Comparison of ENCODE assay signal across 12 mouse cellular contexts in the genomic region with DNA sequence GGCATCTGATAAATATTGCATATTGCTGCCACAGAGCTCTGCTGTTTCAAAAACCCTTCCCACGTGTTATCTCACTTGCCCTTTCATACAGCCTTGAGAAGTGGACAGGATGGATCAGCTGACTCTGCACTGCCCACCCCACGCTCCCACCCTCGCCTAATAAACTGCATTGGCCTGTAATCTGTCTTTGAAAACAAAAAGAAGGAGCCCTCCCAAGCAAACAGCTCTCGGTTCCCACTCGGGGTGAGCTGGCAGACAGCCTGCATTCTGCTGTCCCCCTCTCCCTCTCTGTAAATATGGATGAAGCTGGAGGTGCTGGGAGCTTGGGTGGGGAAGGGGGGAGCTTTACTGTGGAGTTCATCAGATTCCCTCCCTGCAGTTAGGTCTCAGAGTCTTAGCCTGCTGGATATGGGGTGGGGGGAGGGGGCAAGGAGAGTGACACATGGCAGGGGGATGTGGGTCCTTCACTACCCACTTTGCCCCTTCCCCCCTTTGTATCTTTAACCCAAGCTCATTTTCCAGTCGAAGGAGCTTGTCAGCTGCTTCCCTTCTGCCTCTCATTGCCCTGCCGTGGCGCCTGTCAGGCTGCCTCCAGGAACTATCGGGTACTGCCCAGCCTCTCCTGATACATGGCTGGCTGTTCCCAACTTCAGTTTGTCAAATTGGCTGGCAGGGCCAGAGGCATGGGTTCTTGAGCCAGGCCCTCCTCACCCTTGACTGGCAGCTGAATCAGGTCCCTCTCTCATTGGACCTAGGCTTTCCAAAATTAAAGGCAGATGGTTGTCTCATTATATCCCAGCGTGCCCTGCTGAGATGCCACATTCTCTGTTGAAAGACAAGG. TPM values are rescaled to one million over a fixed set of nuclear protein-coding genes. Genes with fewer than 3 reads are reported as not detected.
DNase-seq lines count a peak whose midpoint lies in the region; ATAC-seq and TF ChIP-seq lines count a peak whose summit lies in the region.
"Had no signal": no experiment of that assay in that cellular context is flagged by ENCODE, and none has a peak within 500 bp of the region (broad histone marks: within the 10 kb centered on the region; RNA-seq: fewer than 3 reads in every experiment).

No protein-coding gene starts in this region.

- H3K27ac ChIP-seq in gastrocnemius, adult 2 months, result peak overlapping the region; percentile 12; the same call in 1 of the 2 replicates
- H3K27ac ChIP-seq in hindbrain, postnatal 0 days, result peak overlapping the region; percentile 77
- H3K27ac ChIP-seq: liver, embryonic 13.5 days had no signal

- no peaks in the 10 kb centered on the region for H3K9me3 ChIP-seq in hindbrain, postnatal 0 days (ENCODE audit: low read length)
- H3K9me3 ChIP-seq: liver, embryonic 13.5 days had no signal

- no peak for TF ChIP-seq POLR2A in brain, embryonic 14.5 days (IDR thresholded peaks at IDR 0.05; ENCODE audit: borderline replicate concordance, extremely low read depth, insufficient read depth, insufficient read length, poor library complexity, severe bottlenecking)
- no peak for TF ChIP-seq POLR2A in lung, adult 2 months (IDR thresholded peaks at IDR 0.05; ENCODE audit: borderline replicate concordance, extremely low read depth, low read depth, low read length)

- H3K4me2 ChIP-seq in hindbrain, postnatal 0 days (ENCODE audit: low read depth, low read length), result no peak overlapping the region
- H3K4me2 ChIP-seq: liver, embryonic 13.5 days had no signal

- H3K4me1 ChIP-seq in hindbrain, postnatal 0 days (ENCODE audit: insufficient read depth, low read length), result peaks cover 46% of the 10 kb centered on the region
- no peaks in the 10 kb centered on the region for H3K4me1 ChIP-seq in lung, adult 2 months (ENCODE audit: control insufficient read depth, insufficient read depth, low read length)
- H3K4me1 ChIP-seq: liver, embryonic 13.5 days had no signal

- no peaks in the 10 kb centered on the region for H3K27me3 ChIP-seq in hindbrain, postnatal 0 days (ENCODE audit: insufficient read depth, low read length)
- H3K27me3 ChIP-seq: liver, embryonic 13.5 days had no signal

- no peak overlapping the region; the same call in 1 of the 2 replicates for H3K9ac ChIP-seq in hindbrain, postnatal 0 days (replicated peaks; ENCODE audit: low read length)
- H3K9ac ChIP-seq: liver, embryonic 13.5 days had no signal

- WGBS in hindbrain, postnatal 0 days, result 20% methylated on average over 10 of the region's 10 CpGs
- 60% methylated on average over 10 of the region's 10 CpGs for WGBS in lung, adult 2 months

- H3K4me3 ChIP-seq in gastrocnemius, adult 2 months, result no peak overlapping the region
- H3K4me3 ChIP-seq in hindbrain, postnatal 0 days (ENCODE audit: low read length), result no peak overlapping the region
- no peak overlapping the region for H3K4me3 ChIP-seq in lung, adult 2 months (replicated peaks; ENCODE audit: extremely low read depth, low read depth, low read length)
- H3K4me3 ChIP-seq: liver, embryonic 13.5 days had no signal

- no peak for TF ChIP-seq CTCF in gastrocnemius, adult 2 months (IDR thresholded peaks at IDR 0.05)
- no peak for TF ChIP-seq CTCF in brain, embryonic 14.5 days (IDR thresholded peaks at IDR 0.05; ENCODE audit: borderline replicate concordance, extremely low read depth, insufficient read depth, insufficient read length)
- no peak for TF ChIP-seq CTCF in hindbrain, postnatal 0 days (IDR thresholded peaks at IDR 0.05; ENCODE audit: low read depth)
- no peak for TF ChIP-seq CTCF in lung, adult 2 months (IDR thresholded peaks at IDR 0.05; ENCODE audit: insufficient read depth, low read length)

- DNase-seq in gastrocnemius, adult 2 months, result peak; percentile 14
- no peak for DNase-seq in gastrocnemius, postnatal 4 days (ENCODE audit: low spot score in 2 of 2)
- DNase-seq in brain, embryonic 14.5 days (ENCODE audit: low read depth), result peak; percentile 85
- peak; percentile 68 to 77 for DNase-seq in cerebellum, postnatal 25 days
- DNase-seq in hindbrain, postnatal 0 days (ENCODE audit: low spot score), result peak; percentile 74
- DNase-seq in urinary bladder, postnatal 14 days (ENCODE audit: low spot score), result no peak
- no peak for DNase-seq in lung, adult 2 months
- no peak for DNase-seq in thymus, postnatal 25 days
- DNase-seq: layer of hippocampus, adult 9-11 months; liver, embryonic 13.5 days; right cerebral cortex, adult 18-20 months had no signal

- no peaks in the 10 kb centered on the region for H3K36me3 ChIP-seq in hindbrain, postnatal 0 days (ENCODE audit: insufficient read depth, low read length)
- H3K36me3 ChIP-seq: liver, embryonic 13.5 days had no signal

- peak; percentile 78 for ATAC-seq in hindbrain, postnatal 0 days

- intact Hi-C loops in gastrocnemius, adult 2 months (cut with DNase I), result no loop called here

RNA-seq across cellular contexts. Expression of a gene that starts 10.6 kb away (rescaled TPM):
- total RNA-seq in gastrocnemius, adult 2 months (2021), result 10 to 100 TPM; 26.7 to 84.7 TPM
- 10 to 100 TPM; 70.2 to 77.0 TPM for total RNA-seq in gastrocnemius, postnatal 4 days (2021)
- 374 and 382 TPM in 2 replicates for polyA plus RNA-seq in brain, embryonic 14.5 days (2012; rRNA removed)
- 461 and 490 TPM in 2 replicates for total RNA-seq in hindbrain, postnatal 0 days (2014; rRNA removed)
- polyA plus RNA-seq in hindbrain, postnatal 0 days (2015; fragmentation: Nextera tagmentation; extraction: Ambion mirVana), result 752 and 767 TPM in 2 replicates
- 19.8 and 31.7 TPM in 2 replicates for polyA plus RNA-seq in lung, adult 2 months (2012; rRNA removed)

RNA-seq across cellular contexts. Expression of a gene that starts 18.8 kb away (rescaled TPM):
- 1 to 10 TPM in 1 of 2 experiments, under 1 TPM in 1; 0.82 to 1.7 TPM for total RNA-seq in gastrocnemius, adult 2 months (2021)
- 1 to 10 TPM; 2.0 to 2.8 TPM for total RNA-seq in gastrocnemius, postnatal 4 days (2021)
- polyA plus RNA-seq in brain, embryonic 14.5 days (2012; rRNA removed), result 7.7 and 8.4 TPM in 2 replicates
- 17.1 and 18.6 TPM in 2 replicates for total RNA-seq in hindbrain, postnatal 0 days (2014; rRNA removed)
- 19.5 and 21.5 TPM in 2 replicates for polyA plus RNA-seq in hindbrain, postnatal 0 days (2015; fragmentation: Nextera tagmentation; extraction: Ambion mirVana)
- 8.5 and 8.8 TPM in 2 replicates for polyA plus RNA-seq in lung, adult 2 months (2012; rRNA removed)

RNA-seq across cellular contexts. Expression of a gene that starts 45.8 kb away (rescaled TPM):
- total RNA-seq in gastrocnemius, adult 2 months (2021), result not detected
- total RNA-seq in gastrocnemius, postnatal 4 days (2021), result under 1 TPM; 0.32 to 0.36 TPM
- polyA plus RNA-seq in brain, embryonic 14.5 days (2012; rRNA removed), result 34.3 and 36.8 TPM in 2 replicates
- total RNA-seq in hindbrain, postnatal 0 days (2014; rRNA removed), result 37.5 and 47.4 TPM in 2 replicates
- polyA plus RNA-seq in hindbrain, postnatal 0 days (2015; fragmentation: Nextera tagmentation; extraction: Ambion mirVana), result 10.5 and 12.4 TPM in 2 replicates
- polyA plus RNA-seq in lung, adult 2 months (2012; rRNA removed), result 0.35 and 0.38 TPM in 2 replicates
- total RNA-seq: heart, postnatal 25 days had no signal
- polyA plus RNA-seq: liver, embryonic 13.5 days had no signal

Comparison
In these comparisons a context has a peak if more than half of its experiments do, and no peak if none do; other contexts are left out.
1. DNase-seq: peak in gastrocnemius, adult 2 months (single experiment), brain, embryonic 14.5 days (single experiment), cerebellum, postnatal 25 days (2 of 2) and hindbrain, postnatal 0 days (single experiment); none in gastrocnemius, postnatal 4 days (0 of 2), urinary bladder, postnatal 14 days (single experiment), lung, adult 2 months (single experiment) and thymus, postnatal 25 days (single experiment).
2. RNA of a gene that starts 45.8 kb away (total RNA-seq): 37.5 to 47.4 TPM in hindbrain, postnatal 0 days; 0.32 to 0.36 TPM in gastrocnemius, postnatal 4 days and not detected in gastrocnemius, adult 2 months; every median in the first group is over 10 times any median in the second.